Mouse (Mus musculus) adipocyte (in vitro differentiated cells): Measurements from ENCODE around the gene Nhsl1.
"Not testable (repeated sequence)": the region's sequence is repeated elsewhere in the genome, so short reads cannot be mapped to it uniquely, and the experiment has no call there.

ENCODE experiments used
- DNase-seq: peaks from one replicate; pipeline ENCODE4 v3.0.0-alpha.2; 2016; ENCODE audit warnings: low spot score

The Nhsl1 gene

GRCm38 (mm10) chr10:18536889-18537288 is 218.1 kb downstream of the Nhsl1 start:
- DNase-seq, result peak; percentile 2

DNA sequence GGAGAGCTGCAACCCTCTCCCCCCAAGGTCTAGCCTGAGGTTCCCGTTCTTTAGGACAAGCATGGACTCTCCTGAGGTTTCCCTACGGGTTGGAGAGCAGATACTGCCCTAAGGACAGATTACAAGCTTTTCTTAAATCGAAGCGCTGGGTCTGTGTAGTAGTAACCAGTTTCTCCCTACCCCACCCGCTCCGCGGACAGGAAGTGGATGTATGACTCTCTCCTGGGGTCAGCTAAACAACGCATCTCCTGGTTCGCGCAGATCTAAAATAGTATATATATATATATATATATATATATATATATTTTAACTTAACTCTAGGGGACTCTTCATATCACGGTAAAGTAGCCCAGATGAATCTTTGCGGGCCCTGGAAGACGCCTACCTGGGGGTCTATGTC is 226.5 kb downstream of the Nhsl1 start:
- DNase-seq, result no peak

GRCm38 (mm10) chr10:18545813-18546235 is 227.0 kb downstream of the Nhsl1 start, which contains the start of gene Hebp2:
Gene Hebp2, minus strand, starts transcription at chr10:18546076.
- no peak for DNase-seq

GRCm38 (mm10) chr10:18547381-18547780 is 228.6 kb downstream of the Nhsl1 start:
- no peak for DNase-seq

- no peak for DNase-seq
These were observed 230.8 kb downstream of the Nhsl1 start for GRCm38 (mm10) chr10:18549321-18550216.

DNA sequence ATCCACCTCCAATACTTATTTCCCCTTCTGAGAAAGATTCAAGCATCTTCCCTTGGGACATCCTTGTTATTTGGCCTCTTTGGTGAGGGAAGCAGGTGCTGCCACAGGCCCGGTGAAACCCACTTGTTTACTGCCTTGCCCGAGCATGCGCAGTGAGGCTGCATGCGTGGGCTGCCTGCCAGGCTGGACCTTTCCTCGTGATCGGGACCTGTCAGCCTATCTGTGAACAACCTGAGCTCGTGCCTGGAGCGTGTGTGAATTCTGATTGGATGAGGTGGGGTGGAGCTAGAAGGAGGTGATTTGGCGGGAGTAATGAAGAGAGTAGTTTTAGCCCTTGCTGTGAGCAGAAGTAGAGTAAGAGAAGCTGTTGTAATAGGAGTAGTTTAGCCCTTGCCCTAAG is 240.3 kb downstream of the Nhsl1 start:
- DNase-seq, result not testable (repeated sequence)

DNA sequence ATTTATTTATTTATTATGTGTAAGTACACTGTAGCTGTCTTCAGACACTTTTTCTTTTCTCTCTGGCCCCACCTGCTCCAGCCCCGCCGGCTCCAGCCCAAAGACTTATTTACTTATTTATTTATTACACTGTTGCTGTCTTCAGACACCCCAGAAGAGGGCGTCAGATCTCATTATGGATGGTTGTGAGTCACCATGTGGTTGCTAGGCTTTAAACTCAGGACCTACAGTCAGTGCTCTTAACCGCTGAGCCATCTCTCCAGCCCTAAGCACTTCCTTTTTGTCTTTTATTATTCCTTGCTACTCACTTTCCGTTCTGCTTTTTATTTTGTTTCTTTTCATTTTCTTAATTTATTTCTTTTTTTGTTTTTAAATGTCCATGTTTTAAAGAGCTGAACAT is 242.7 kb downstream of the Nhsl1 start:
- no peak for DNase-seq

DNA sequence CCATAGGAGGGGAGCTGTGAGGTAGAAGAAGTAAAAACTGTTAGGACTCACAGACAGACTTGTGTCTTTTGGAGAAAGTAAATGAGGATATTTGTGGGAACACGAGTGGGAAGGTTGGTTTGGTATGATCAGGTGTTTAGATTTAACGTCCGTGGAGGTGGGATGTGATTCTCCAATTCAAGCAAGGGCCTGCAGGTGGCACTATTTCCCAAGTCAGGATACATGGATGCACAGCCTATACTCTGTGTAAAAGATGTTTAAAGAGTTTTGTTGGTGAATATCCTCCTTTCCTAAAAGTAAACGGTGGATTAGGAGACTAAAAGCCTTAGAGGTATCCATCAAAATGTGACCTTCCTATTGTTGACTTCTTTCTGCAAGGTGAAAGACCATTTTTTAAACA is 244.2 kb downstream of the Nhsl1 start:
- peak; percentile 12 for DNase-seq

GRCm38 (mm10) chr10:18572581-18572980 is 253.8 kb downstream of the Nhsl1 start:
- DNase-seq, result no peak
